Mouse (Mus musculus) kidney, adult 2 months (tissue): ENCODE measurements at regions not wholly inside any gene's neighbourhood (a gene's known extent, or its start where the extent isn't known, plus 50 kb on each side); places are given as distances from the start of the nearest gene placed in this dataset.

ENCODE experiments used
- CTCF ChIP-seq: fragments of 200-500 bp; conservative IDR thresholded peaks from 2 replicates; pipeline ENCODE4 v1.5.1; 2011; ENCODE audit warnings: low read depth, mild to moderate bottlenecking, control low read depth, low read length, moderate library complexity, mixed read lengths; ENCODE audit not compliant: insufficient read depth, insufficient read length
- POLR2A ChIP-seq: fragments of 200-500 bp; IDR thresholded peaks from one replicate; pipeline ENCODE4 v1.6.1; 2011; ENCODE audit warnings: low read depth, low read length, control low read depth

DNA sequence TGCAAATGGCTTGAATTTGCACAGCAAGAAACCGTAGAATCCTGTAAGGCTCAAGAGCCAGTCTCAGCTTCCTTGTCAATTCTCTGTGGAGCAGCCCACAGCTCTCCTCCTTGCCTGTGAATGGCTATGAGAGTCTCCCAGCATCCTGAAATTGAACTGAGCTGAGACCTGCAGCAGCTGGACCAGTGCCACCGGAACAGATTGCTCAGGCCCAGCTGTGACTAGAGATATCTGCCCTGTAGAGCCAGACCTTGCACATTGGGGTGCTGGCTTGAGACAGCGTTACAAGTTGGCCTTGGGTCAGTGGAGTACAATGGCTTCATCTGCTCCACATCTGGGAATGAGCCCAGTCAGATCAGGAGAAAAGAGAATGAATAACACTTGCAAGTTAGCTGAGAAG, 390.6 kb downstream of the Tcerg1l start:
- TF ChIP-seq CTCF (no peak), POLR2A (no peak)
